Mouse (Mus musculus): ENCODE data around the gene Med4. TPM values are rescaled to one million over a fixed set of nuclear protein-coding genes. Genes with fewer than 3 reads are reported as not detected.

Med4 gene
- total RNA-seq, 1 experiment from 2014 or later: 25.9 TPM

Other genes with a start within 250 kb of the Med4 start
- 25.8 and 27.1 TPM in 2 replicates for gene Rb1, start 184.2 kb upstream of the Med4 start, total RNA-seq (2021)
- gene Itm2b, start 124.7 kb upstream of the Med4 start, total RNA-seq (2021): 848 and 849 TPM in 2 replicates
- 999 and 1,057 TPM in 2 replicates for gene Sucla2, start 15.3 kb downstream of the Med4 start, total RNA-seq (2021)
- gene Nudt15, start 38.2 kb downstream of the Med4 start, total RNA-seq (2021): 8.9 and 9.6 TPM in 2 replicates
- not detected in 2 replicates for gene Gm21750, start 151.2 kb downstream of the Med4 start, total RNA-seq (2021)